Mouse (Mus musculus): ENCODE data around the gene Scaf4. TPM values are rescaled to one million over a fixed set of nuclear protein-coding genes. Genes with fewer than 3 reads are reported as not detected.

Scaf4 gene
- polyA plus RNA-seq, 1 experiment: 51.8 TPM

- Histone ChIP-seq H3K4me1 (ENCODE audit: control insufficient read depth, insufficient read depth, low read length) (no peaks in the 10 kb centered on the region), H3K4me3 (replicated peaks; ENCODE audit: extremely low read depth, low read depth, low read length) (no peak overlapping the region)
- WGBS: 70% methylated on average over 12 of the region's 12 CpGs
- DNase-seq: no peak
- no peak for TF ChIP-seq CTCF (IDR thresholded peaks at IDR 0.05; ENCODE audit: insufficient read depth, low read length)
- TF ChIP-seq POLR2A (IDR thresholded peaks at IDR 0.05; ENCODE audit: borderline replicate concordance, extremely low read depth, low read depth, low read length): no peak
These were observed 70.6 kb downstream of the Scaf4 start for GRCm38 (mm10) chr16:90213477-90214339.

GRCm38 (mm10) chr16:90211767-90212166 lies 72.5 kb downstream of the Scaf4 start:
- no peaks in the 10 kb centered on the region for H3K4me1 ChIP-seq (ENCODE audit: control insufficient read depth, insufficient read depth, low read length)
- WGBS: 77% methylated on average over 8 of the region's 8 CpGs
- TF ChIP-seq CTCF (IDR thresholded peaks at IDR 0.05; ENCODE audit: insufficient read depth, low read length) (no peak), POLR2A (IDR thresholded peaks at IDR 0.05; ENCODE audit: borderline replicate concordance, extremely low read depth, low read depth, low read length) (no peak)
- H3K4me3 ChIP-seq (replicated peaks; ENCODE audit: extremely low read depth, low read depth, low read length): no peak overlapping the region
- DNase-seq: no peak

- H3K4me3 ChIP-seq (replicated peaks; ENCODE audit: extremely low read depth, low read depth, low read length): no peak overlapping the region
- 59% methylated on average over 10 of the region's 10 CpGs for WGBS
- H3K4me1 ChIP-seq (ENCODE audit: control insufficient read depth, insufficient read depth, low read length): no peaks in the 10 kb centered on the region
- TF ChIP-seq CTCF (IDR thresholded peaks at IDR 0.05; ENCODE audit: insufficient read depth, low read length): no peak
- TF ChIP-seq POLR2A (IDR thresholded peaks at IDR 0.05; ENCODE audit: borderline replicate concordance, extremely low read depth, low read depth, low read length): no peak
- DNase-seq: peak; percentile 50
These were observed 73.6 kb downstream of the Scaf4 start for GRCm38 (mm10) chr16:90210717-90211116.

- DNase-seq: no peak
- H3K4me1 ChIP-seq (ENCODE audit: control insufficient read depth, insufficient read depth, low read length): no peaks in the 10 kb centered on the region
- TF ChIP-seq POLR2A (IDR thresholded peaks at IDR 0.05; ENCODE audit: borderline replicate concordance, extremely low read depth, low read depth, low read length): no peak
- TF ChIP-seq CTCF (IDR thresholded peaks at IDR 0.05; ENCODE audit: insufficient read depth, low read length): no peak
- WGBS: 72% methylated on average over 3 of the region's 3 CpGs
- H3K4me3 ChIP-seq (replicated peaks; ENCODE audit: extremely low read depth, low read depth, low read length): no peak overlapping the region
These were observed 75.3 kb downstream of the Scaf4 start for GRCm38 (mm10) chr16:90208996-90209395.

- no peak for DNase-seq
- TF ChIP-seq CTCF (IDR thresholded peaks at IDR 0.05; ENCODE audit: insufficient read depth, low read length) (no peak), POLR2A (IDR thresholded peaks at IDR 0.05; ENCODE audit: borderline replicate concordance, extremely low read depth, low read depth, low read length) (no peak)
- H3K4me1 ChIP-seq (ENCODE audit: control insufficient read depth, insufficient read depth, low read length): no peaks in the 10 kb centered on the region
- no peak overlapping the region for H3K4me3 ChIP-seq (replicated peaks; ENCODE audit: extremely low read depth, low read depth, low read length)
- over 99% methylated on average over 2 of the region's 2 CpGs for WGBS
These were observed 79.4 kb downstream of the Scaf4 start for GRCm38 (mm10) chr16:90204868-90205267.

GRCm38 (mm10) chr16:90203226-90203962 lies 80.9 kb downstream of the Scaf4 start:
- no peak for DNase-seq
- TF ChIP-seq CTCF (IDR thresholded peaks at IDR 0.05; ENCODE audit: insufficient read depth, low read length) (no peak), POLR2A (IDR thresholded peaks at IDR 0.05; ENCODE audit: borderline replicate concordance, extremely low read depth, low read depth, low read length) (no peak)
- 63% methylated on average over 6 of the region's 6 CpGs for WGBS

GRCm38 (mm10) chr16:90202140-90202539 lies 82.2 kb downstream of the Scaf4 start:
- WGBS: 43% methylated on average over 19 of the region's 19 CpGs
- no peak for DNase-seq
- peak overlapping the region; percentile 6 for H3K4me3 ChIP-seq (replicated peaks; ENCODE audit: extremely low read depth, low read depth, low read length)
- TF ChIP-seq CTCF (IDR thresholded peaks at IDR 0.05; ENCODE audit: insufficient read depth, low read length) (no peak), POLR2A (IDR thresholded peaks at IDR 0.05; ENCODE audit: borderline replicate concordance, extremely low read depth, low read depth, low read length) (no peak; the same call in 1 of the 2 replicates)
- peaks cover 7% of the 10 kb centered on the region for H3K4me1 ChIP-seq (ENCODE audit: control insufficient read depth, insufficient read depth, low read length)

More at GRCm38 (mm10) chr16:90203226-90203962, 80.9 kb downstream of the Scaf4 start:
- Histone ChIP-seq H3K4me1 (ENCODE audit: control insufficient read depth, insufficient read depth, low read length) (peaks cover 2% of the 10 kb centered on the region), H3K4me3 (replicated peaks; ENCODE audit: extremely low read depth, low read depth, low read length) (no peak overlapping the region)

- TF ChIP-seq POLR2A (IDR thresholded peaks at IDR 0.05; ENCODE audit: borderline replicate concordance, extremely low read depth, low read depth, low read length) (no peak), CTCF (IDR thresholded peaks at IDR 0.05; ENCODE audit: insufficient read depth, low read length) (no peak)
- WGBS: 75% methylated on average over 10 of the region's 10 CpGs
- Histone ChIP-seq H3K4me3 (replicated peaks; ENCODE audit: extremely low read depth, low read depth, low read length) (no peak overlapping the region), H3K4me1 (ENCODE audit: control insufficient read depth, insufficient read depth, low read length) (peaks cover 16% of the 10 kb centered on the region)
- DNase-seq: no peak
These were observed 85.1 kb downstream of the Scaf4 start for GRCm38 (mm10) chr16:90199174-90199573.

- TF ChIP-seq POLR2A (IDR thresholded peaks at IDR 0.05; ENCODE audit: borderline replicate concordance, extremely low read depth, low read depth, low read length): no peak
- TF ChIP-seq CTCF (IDR thresholded peaks at IDR 0.05; ENCODE audit: insufficient read depth, low read length): no peak
- Histone ChIP-seq H3K4me3 (replicated peaks; ENCODE audit: extremely low read depth, low read depth, low read length) (no peak overlapping the region), H3K4me1 (ENCODE audit: control insufficient read depth, insufficient read depth, low read length) (peaks cover 16% of the 10 kb centered on the region)
- WGBS: 74% methylated on average over 6 of the region's 6 CpGs
- DNase-seq: no peak
These were observed 85.7 kb downstream of the Scaf4 start for GRCm38 (mm10) chr16:90198626-90199025.
